7 mouse cellular contexts compared by ENCODE assay signal in genomic region chr19:7205753-7206736, GRCm38 (mm10). TPM values are rescaled to one million over a fixed set of nuclear protein-coding genes. Genes with fewer than 3 reads are reported as not detected.
DNase-seq lines count a peak whose midpoint lies in the region; ATAC-seq lines count a peak whose summit lies in the region.

TSS of gene Otub1 (minus strand) at chr19:7206316.

- H3K4me3 ChIP-seq in intestine, embryonic 15.5 days (replicated peaks), result peak within 1 kb of the TSS; percentile 78
- H3K4me3 ChIP-seq in midbrain, embryonic 10.5 days, result peak within 1 kb of the TSS; percentile 88

- H3K9ac ChIP-seq in intestine, embryonic 15.5 days, result peak within 1 kb of the TSS; percentile 75

- peak within 1 kb of the TSS; percentile 72 for H3K4me2 ChIP-seq in intestine, embryonic 15.5 days (replicated peaks)

- intact Hi-C loops in gastrocnemius, postnatal 36 days (cut with DNase I), result no loop called here
- intact Hi-C loops in left cerebral cortex, postnatal 25 days (cut with DNase I), result no loop called here

- peak; percentile 99 for ATAC-seq in intestine, embryonic 15.5 days

- H3K36me3 ChIP-seq in intestine, embryonic 15.5 days, result peaks cover 18% of the 10 kb centered on the region
- peaks cover 41% of the 10 kb centered on the region for H3K36me3 ChIP-seq in midbrain, embryonic 10.5 days

- H3K4me1 ChIP-seq in intestine, embryonic 15.5 days (replicated peaks), result peaks cover 21% of the 10 kb centered on the region
- peaks cover 38% of the 10 kb centered on the region for H3K4me1 ChIP-seq in midbrain, embryonic 10.5 days

- H3K27ac ChIP-seq in intestine, embryonic 15.5 days, result peak within 1 kb of the TSS; percentile 98
- peak within 1 kb of the TSS; percentile 99 for H3K27ac ChIP-seq in midbrain, embryonic 10.5 days (replicated peaks)

- under 1% methylated on average over 79 of the region's 79 CpGs for WGBS in intestine, embryonic 15.5 days
- WGBS in midbrain, embryonic 10.5 days, result 1% methylated on average over 79 of the region's 79 CpGs

- peak; percentile 87 to 89 for DNase-seq in adrenal gland, adult 18-20 months (ENCODE audit: low spot score in 2 of 2)
- DNase-seq in embryo, embryonic 11 days, result peak; percentile 97
- peak; percentile 87 to 89 for DNase-seq in gastrocnemius, postnatal 36 days
- peak; percentile 92 to 96 for DNase-seq in left cerebral cortex, postnatal 25 days (ENCODE audit: low spot score in 2 of 2)
- peak; percentile 97 for DNase-seq in midbrain, embryonic 10.5 days (ENCODE audit: low spot score)
- peak; percentile 83 for DNase-seq in right cerebral cortex, postnatal 4 days

- no peaks in the 10 kb centered on the region for H3K9me3 ChIP-seq in intestine, embryonic 15.5 days
- H3K9me3 ChIP-seq in midbrain, embryonic 10.5 days (replicated peaks), result no peaks in the 10 kb centered on the region

- no peaks in the 10 kb centered on the region for H3K27me3 ChIP-seq in intestine, embryonic 15.5 days (replicated peaks)
- H3K27me3 ChIP-seq in midbrain, embryonic 10.5 days (ENCODE audit: low read depth, poor library complexity, severe bottlenecking), result no peaks in the 10 kb centered on the region

RNA-seq across cellular contexts. Expression of gene Otub1, which starts in this region (rescaled TPM):
- 100 to 1,000 TPM in 1 of 2 experiments, 10 to 100 TPM in 1; 96.7 to 125 TPM for total RNA-seq in adrenal gland, adult 18-20 months (2021)
- total RNA-seq in gastrocnemius, postnatal 36 days (2021), result 10 to 100 TPM; 45.4 to 49.9 TPM
- polyA plus RNA-seq in intestine, embryonic 15.5 days (2015; fragmentation: Nextera tagmentation; extraction: Ambion mirVana), result 166 and 172 TPM in 2 replicates
- 100 to 1,000 TPM; 258 to 270 TPM for total RNA-seq in left cerebral cortex, postnatal 25 days (2021)
- polyA plus RNA-seq in midbrain, embryonic 10.5 days (2016; fragmentation: Nextera tagmentation; extraction: Ambion mirVana), result 274 and 293 TPM in 2 replicates

Comparison
In these comparisons a context has a peak if more than half of its experiments do, and no peak if none do; other contexts are left out.
1. Peak in every context shown above with its lines: DNase-seq, ATAC-seq, H3K4me3 ChIP-seq and H3K27ac ChIP-seq.